Mouse (Mus musculus) c-Kit-positive CD71-positive TER-119-negative erythroid progenitor cells, embryonic 14.5 days (primary cell): ENCODE results near the gene Ppp1r27.
"Not testable (repeated sequence)": the region's sequence is repeated elsewhere in the genome, so short reads cannot be mapped to it uniquely, and the experiment has no call there.

Source experiments
- DNase-seq: peaks from one replicate; pipeline ENCODE4 v3.0.0-alpha.2; 2013; ENCODE audit warnings: low read depth

Gene Ppp1r27

DNA sequence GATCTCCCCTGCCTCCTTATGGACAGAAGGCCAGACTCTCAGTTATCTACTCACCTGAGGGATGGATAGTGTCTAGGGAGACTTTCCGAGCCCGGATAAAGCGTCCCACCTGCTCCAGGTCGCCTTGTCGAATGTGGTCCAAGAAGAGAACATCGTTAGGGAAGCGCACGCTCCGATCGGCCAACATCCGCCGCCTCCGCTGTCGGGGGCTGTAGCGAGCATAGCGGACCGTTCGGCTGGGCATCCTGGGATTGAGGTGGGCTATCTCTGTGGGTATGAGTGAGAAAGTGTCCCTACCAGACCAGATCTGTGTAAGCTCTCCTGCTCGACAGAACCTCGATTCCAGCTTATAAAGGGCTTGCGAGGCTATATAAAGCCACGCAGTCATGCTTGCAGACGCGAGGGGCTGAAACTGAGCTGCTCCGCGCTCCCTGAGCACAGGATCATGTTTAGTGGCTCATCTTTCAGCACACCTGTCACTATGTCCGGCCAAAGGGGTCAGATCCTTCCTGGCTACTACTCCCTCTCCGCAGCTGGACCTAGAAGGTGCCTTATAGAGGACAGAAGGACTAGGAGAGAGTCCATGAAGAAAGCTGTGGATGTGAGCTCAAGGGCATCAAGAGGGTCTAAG, at the start of gene Ppp1r27:
Gene Ppp1r27, minus strand, starts transcription at position 323 of the 631 bp plus-strand sequence.
- DNase-seq = no peak

DNA sequence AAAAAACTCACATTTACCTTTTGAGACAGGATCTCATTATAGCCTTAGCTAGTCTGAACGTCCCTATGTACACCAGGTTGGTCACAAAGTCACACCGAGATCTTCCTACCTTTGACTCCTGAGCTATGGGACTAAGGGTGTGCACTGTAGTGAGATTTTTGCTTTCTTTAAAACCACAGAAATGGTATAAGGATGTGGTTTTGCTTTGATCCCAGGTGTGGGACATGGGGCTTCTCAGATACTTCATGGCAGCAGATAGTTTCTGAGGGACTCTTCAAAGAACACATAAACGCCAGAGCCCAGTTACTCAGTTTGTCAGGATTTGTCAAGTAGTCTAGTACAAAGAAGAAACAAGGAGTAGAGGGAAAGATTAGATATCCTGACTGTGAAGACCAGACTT, 49.8 kb upstream of the Ppp1r27 start:
- no peak for DNase-seq

DNA sequence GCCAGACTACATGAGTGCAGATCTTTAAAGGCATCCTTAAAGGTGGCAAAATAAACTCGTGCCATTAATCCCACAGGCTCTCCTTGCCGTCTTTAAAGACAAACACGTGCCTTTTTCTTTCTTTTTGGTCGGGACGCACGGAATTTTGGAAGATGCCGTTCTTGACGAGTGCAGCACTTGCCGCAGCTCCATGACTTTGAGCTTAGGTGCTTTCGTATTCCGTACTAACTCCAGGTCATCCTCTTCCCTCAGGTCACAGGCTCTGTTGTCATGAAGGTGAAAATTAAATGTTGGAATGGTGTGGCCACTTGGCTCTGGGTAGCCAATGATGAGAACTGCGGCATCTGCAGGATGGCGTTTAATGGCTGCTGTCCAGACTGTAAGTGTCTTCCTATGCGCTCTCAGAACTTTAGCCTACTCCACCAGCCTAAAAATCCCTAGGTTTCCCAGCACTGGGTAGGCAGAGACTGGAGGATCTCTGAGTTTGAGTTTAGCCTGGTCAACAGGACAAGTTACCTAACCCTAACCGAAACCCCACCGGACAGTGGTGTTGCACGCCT, 48.1 kb upstream of the Ppp1r27 start:
- no peak for DNase-seq

DNA sequence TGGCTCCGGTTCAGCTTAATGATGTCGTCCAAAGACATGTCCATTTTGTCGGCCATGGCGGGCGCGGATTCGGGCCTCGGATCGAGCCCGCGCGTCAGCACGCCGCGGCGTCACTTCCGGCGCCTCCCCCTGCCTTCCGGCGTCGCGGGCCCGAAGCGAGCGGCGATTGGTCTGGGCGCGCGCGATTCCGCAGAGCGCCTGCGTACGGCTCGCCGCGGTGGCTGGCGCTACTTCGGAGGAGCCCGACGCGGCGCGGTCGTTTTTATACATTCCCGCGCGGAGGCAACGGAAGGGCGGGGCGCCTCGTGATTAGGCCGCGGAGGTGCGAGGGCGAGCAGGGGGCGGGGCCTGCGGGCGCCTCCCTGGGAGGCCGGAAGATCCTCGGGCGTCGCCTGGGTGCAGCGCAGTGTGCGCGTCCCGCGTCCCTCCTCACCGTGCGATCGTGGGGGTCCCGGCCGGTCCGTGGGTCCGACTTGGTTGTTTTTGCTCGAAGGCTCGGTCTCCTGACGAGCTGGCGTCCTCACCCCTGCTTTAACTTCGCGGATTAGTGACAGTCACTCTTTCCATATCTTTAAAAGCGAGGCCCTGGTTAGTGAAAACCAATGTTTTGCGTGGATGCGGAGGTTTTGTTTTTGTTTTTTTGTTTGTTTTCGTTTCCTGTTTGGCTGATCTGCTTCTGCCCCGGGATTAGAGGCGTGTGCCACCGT, 47.5 kb upstream of the Ppp1r27 start, which contains the start of the genes Alyref and Anapc11:
Gene Alyref, minus strand, starts transcription at position 83 of the 707 bp plus-strand sequence.
Gene Anapc11, plus strand, starts transcription at position 139 of the 707 bp plus-strand sequence.
- peak; percentile 92 for DNase-seq

DNA sequence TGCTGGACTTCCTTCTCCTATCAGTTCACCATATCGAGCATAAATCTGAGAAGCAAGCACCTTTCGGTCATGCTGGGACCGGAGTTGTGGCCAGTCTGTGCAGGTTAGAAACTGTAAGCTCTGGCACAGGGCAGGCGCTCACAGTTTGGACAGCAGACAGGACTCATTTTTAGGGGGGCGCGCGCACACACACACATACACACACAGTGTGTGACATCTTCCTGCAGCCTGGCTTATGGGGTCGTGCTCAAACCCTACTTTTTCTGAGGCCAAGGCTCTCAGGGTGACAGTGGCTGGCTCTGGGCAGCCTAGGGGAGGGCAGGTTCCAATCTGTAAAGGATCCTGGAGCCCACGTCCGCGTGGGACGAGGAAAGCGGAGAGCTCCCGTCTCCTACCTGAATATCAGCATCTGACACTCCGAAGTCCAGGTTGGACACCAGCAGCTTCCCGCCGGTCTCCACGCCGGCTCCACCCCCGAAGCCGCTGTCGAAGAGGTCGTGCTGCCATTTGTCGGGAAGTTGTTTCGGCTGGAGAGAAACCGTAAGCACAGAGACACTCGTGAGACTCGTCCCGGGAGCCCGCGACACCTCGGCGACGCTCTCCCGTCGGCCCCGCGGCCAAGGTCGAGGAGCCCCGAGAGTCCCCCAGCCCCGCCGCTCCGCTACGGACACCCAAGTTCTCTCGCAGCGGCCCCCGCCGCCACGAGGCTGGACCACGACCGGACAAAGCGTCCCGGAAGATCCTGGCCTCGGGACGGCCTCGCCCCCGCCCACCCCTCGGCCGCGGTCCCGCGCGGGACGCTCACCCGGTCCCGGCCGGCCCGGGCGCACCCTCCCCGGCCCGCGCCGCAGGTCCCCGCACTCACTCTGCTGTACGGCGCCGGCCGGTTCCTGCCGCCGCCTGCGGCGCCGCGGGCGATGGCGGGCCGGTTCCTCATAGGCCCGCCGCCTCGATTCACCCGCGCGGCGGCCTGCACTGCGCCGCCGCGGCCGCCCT, 46.6 kb upstream of the Ppp1r27 start:
- DNase-seq = no peak

DNA sequence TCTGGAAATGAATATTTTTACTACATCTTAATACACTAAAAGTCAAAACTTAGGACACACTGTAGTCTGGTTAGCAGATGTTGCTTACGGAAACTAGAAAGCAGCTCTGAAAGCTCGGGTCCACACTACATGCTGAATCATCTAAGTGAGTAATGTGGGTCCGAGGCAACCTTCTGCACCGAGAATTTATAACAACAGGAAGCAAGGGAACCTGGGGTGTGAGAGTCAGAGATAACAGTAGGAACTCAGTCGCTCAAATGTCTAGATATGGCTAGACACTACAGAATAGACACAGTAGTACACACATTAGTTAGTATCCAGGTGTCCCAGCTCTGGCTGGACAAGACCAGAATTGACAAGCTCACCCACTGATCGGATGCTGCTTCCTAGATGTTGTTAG, 37.6 kb upstream of the Ppp1r27 start:
- no peak for DNase-seq

DNA sequence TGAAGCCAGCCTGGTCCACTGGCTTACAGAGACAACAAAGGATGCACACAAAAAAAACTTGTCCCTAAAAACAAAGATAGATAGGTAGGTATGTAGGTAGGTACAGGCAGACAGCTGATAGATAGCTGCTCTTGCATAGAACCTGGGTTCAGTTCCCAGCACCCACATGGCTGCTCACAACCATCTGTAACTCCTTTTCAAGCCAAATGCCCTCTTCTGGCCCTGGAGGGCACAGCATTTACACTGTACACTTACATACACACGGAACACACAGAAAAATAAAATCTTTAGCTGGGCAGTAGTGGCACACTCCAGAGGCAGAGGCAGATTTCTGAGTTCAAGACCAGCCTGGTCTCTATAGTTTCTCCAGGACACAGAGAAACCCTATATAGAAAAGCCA, 33.0 kb upstream of the Ppp1r27 start:
- no peak for DNase-seq

DNA sequence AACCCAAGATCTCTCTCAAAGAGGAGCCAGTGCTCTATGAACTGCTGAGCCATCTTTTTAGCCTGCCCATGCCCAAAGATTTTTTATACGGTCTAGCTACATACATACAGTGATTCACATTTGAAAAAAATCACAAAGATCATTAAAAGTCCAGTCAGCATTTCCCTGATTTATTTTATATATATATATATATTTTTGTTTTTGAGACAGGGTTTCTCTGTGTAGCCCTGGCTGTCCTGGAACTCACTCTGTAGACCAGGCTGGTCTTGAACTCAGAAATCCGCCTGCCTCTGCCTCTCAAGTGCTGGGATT, 32.0 kb upstream of the Ppp1r27 start:
- DNase-seq = not testable (repeated sequence)

DNA sequence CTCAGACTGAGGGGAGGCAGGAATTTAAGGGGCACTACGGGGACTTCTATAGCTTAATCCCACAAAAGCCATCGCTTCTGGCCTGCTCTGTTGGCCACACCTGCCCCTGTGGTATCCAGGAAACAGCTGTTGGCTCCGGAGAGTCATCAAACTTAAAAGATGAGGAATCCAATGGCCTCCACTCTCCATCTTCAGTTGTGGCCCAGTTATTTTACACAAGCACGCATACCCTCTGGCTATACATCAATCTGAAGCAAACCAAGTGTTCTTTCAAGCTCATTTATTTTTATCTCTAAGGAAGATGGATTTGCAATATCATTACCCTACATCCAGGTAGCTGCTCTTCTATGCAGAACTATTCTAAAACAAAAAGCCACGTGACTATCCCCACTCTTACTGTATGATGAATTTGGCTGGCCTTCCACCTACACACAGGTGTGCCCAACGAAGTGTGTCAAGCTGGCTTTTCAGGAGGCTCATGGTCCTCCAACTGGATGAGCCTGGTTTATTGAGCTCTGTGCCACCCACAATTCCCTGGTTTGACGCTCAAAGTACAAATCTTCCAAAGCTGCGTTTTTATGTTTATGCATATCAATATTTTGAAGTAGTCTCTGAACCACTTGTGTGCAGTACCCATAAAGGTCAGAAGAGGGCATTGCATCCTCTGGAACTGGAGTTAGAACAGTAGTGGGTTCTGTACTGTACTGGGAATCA, 31.5 kb upstream of the Ppp1r27 start:
- DNase-seq = peak; percentile 74

DNA sequence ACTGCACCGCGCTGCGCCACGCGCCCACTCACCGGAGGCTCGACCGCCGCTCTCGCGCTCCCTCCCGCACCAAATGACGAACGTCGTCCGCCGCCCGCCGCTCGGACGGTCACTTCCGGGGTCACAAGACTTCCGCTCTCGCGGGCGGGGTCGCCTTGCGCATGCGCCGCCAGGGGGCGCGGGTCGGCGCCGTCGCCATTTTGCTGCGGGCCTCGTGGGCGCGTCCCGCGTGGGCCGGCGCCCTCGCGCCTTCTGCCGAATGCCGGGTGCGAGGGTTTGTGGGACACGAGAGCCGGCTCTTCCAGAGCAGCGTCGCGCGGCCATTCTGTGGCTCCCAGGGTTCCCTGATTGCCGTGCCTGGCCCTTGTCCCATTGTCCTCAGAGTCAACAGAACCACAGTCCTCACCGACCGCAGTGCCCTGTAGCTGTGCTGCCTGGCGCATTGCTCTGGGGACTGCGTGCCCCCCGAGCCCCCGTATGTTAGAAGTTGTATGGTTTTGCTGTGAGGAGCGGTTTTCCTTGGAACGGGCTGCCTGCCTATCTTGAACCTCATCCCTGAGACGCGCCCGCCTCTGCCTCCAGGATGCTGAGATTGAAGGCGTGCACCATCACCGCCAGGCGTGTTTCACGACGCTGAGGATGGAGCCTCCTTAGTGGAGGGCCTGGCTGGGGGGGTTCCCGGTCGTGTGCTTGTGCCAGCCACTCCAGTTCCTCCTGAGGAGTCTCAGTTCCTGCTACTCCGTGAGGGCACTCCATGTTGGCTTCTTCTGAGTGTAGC, 30.7 kb upstream of the Ppp1r27 start, which contains the start of gene Arhgdia:
Gene Arhgdia, minus strand, starts transcription at position 135 of the 778 bp plus-strand sequence.
- DNase-seq = no peak

DNA sequence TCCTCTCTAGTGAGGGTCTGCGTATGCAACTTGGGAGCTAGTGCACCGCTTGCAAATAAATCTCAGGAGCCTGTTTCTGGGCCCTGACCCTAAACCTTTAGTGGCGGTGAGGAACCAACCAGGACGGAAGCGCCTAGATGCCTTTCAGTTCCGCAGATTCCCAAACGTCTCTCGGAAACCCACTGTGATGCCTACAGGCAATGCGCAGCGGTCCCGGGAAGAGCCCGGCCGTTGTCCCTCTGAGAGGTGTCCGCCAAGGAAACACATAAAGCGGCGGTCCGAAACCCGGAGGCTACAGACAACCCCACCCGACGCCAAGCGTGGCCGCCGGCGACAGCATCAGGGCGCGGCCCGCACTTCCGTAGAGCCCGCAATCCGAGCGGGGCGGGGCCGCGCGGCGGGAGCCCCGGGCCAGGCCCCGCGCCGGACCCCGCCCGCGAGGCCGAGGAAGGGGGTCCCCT, 30.0 kb upstream of the Ppp1r27 start:
- DNase-seq = no peak

DNA sequence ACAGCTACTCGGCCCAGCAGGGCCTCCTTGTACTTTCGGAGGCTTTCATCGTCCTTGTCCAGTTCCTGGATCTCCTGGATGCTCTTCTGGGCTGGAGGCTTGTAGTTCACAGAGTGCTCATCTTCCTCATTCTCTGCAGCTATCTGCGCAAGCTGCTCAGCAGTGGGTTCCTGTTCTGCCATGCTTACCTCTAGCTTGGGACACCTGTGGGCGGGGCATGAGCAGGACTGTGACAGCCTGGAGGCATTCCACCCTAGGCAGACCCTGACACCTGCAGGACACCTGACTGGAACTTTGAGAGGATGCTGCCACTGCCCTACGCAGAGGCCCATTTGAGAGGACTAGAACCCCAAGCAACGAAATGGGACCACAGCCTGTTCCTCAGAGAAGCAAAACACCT, 29.3 kb upstream of the Ppp1r27 start:
- DNase-seq = no peak

DNA sequence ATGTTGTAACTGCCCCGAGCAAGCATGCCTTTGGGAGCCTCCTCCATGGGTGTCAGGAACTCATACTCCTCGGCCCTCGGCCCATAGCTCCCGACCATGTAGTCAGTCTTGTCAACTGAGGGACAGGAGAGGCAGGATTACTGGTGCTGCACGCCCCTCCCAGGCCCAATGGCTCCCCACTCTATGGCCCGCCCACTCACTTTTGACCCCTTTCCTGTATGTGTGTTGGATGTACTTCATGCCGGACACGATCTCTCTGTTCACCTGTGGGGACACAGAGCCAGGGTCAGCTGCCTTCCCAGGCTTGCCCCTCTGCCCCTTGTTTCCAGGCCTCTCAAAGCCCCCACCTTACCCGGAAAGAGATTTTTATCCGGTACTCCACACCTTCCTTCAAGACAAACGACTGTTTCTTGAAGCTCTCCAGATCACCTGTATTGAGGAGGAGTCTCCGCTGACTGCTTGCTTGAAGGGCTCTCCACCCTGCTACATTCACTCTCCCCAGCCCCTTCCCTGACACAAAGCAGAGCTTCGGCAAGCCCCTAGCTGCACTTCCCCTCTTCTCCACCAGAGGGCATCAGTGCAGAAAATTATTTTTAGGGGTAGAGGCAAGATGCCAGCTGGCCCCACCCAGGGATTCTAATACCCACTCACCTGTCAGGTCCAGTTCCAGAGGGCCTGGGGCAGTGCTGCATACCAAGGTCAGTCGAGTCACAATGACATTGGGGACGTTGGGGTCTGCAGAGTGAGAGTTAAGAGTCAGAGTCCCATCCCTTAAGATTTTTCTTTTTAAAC, 28.6 kb upstream of the Ppp1r27 start:
- DNase-seq = no peak

DNA sequence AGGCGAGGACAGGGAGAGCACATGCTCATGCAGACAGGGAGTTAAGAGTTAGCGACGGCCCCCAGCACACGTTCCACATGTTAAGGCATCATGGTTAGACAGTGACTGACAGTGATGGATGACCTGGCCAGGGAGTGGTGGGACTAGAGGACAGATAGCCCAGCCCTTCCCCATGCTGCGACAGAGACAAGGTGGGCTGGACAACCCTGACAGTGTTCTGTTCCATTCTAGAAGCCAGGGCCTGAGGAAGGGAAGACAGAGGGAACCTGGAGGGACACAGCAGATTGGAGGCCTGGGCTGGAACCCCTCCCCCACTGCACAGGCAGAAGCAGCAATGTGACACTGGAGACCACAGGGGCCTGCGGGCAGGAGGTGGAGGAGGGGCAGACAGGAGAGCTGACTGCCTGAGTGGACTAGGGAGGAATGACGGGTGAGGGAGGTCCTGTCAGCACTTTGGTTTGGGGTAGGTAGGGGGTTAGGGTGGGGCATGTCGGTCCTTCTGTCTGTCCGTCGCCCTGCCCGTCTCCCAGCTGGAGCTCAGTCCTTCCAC, 27.8 kb upstream of the Ppp1r27 start:
- no peak for DNase-seq

DNA sequence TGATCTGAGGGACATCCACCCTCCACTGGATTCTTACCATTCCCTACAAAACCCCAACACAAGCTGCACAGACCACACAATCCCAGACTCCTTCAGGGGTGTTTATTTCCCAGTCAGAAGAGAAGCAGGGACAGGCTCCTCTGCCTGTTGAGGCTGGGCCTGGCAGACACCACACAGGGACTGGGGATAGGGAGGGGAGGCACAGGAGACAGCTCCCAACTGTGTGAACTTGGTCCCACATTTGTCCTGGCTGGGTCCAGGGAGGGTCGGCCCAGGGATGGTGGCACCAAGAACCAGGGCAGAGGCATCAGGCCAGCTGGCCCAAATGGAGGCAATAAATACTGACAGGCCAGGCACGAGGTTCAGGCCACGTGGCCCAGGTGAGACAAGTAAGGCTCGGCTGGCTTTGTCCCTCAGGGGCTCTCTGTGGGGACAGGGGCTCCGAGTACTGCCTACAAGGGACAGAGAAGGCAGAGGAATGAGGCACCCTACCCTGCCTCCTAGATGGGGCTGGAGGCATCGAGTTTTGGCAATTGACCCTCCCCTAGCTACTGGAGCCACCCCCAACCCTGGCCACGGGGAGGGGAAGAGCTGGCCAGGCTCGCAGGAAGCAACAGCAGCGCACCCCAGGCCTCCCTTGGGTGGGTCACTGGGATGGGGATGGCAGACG, 27.2 kb upstream of the Ppp1r27 start:
- DNase-seq = no peak

DNA sequence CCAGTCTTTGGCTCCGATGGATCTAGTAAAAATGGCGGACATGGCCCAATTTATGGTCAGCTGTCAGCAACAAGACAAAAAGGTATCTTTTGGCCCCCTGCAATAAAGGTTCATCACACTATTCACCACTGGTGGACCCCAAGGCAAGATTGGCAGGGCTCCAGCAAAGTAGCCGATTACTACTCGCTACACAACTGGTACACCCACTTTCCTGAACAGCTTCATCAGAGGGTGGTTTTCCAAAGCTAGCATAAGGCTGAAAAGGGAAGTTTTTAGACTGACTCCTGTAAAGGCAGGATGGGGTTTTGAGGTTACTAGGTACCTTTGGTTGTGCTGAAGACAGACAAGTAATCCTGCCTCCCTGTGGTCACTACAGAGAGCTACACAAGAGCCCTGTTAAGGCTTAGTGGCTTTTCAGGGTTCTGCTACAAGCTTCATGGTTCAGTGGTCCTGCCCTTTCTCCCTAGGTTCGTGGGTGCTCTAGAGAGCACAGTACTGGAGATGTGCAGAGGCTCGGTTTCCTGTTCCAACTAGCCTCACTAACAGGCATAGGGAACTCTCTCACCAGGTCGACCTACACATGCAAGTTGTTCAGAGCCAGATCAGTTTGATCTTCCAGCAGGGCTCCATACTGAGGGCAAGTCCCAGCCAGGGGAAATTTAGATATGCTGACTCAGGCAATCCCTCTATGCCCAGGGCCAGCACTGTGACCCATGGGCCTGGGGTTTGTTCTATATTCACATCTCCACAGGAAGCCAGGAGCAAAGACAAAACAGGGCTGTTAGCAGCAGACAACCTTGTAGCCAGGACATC, 26.5 kb upstream of the Ppp1r27 start:
- DNase-seq = no peak

DNA sequence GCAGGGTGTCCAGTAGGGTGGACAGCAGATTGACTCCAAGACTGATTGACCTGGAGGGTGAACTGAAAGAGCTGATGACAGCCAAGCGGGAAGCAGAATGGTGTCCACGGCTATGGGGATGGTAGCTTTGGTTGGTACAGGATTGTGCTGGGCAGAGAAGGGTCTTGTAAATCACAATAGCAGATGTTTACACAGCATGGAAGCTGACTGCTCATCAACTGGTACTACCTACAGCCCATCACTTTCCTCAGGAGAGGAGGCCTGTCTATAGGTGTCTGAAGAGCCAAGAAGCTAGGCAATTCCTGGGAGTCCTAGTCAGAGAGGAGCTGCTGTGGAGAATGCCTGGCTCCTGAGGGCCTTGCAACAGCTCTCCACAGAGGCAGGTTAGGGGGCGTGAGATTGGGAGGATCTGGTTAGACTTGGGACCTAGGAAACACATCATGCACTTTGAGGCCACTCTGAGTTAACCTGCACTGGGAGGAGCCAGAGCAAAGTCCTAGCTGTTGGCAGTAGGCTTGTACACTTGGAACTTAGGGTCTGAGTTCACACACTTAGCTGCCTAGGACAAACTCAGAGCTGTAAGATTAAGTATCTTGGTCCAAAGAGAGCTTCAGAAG, 25.5 kb upstream of the Ppp1r27 start:
- DNase-seq = no peak

DNA sequence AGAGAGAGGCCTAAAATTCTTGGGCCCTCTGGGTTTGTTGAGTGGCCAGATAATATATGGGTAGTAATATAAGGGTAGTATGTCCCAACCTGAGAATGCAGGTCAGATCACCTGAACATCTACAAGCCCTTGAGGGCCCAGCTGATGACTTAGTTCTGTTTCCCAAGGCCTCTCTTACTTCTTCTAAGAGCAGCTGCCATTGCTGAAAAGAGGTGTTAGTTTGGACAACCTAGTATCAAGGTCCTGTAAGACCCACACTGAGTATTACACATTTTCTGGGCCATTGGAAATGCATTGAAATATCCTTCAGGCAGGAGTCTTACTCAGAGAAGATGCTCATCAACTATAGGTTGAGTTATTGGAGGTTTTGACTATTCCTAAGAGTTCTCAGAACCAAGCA, 25.0 kb upstream of the Ppp1r27 start:
- DNase-seq = no peak
